ENCODE assay signal across 21 mouse cellular contexts in the genomic region with DNA sequence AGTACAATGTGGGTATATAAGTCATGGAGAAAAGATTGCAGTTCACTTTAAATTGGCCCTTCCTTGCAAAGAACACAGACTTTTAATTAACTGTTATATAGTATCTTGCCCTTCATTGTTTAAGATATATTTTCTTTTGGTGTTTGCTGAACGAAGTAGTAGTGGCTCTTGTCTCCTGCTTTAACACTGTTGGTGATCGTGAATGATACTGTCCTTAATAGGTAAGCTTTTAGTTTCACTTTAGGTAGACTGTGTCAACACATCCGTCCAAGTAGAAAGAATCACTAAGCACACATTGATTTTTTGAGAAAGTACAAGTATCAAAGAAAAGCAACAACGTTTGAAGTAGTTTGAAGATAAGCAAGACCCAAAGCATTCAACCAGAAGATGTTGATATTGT. TPM values are rescaled to one million over a fixed set of nuclear protein-coding genes. Genes with fewer than 3 reads are reported as not detected.
A peak's percentile ranks its signal among the peaks of the same experiment; 100 is the strongest.
DNase-seq lines count a peak whose midpoint lies in the region; ATAC-seq and TF ChIP-seq lines count a peak whose summit lies in the region.
"Had no signal": no experiment of that assay in that cellular context is flagged by ENCODE, and none has a peak within 500 bp of the region (broad histone marks: within the 10 kb centered on the region; RNA-seq: fewer than 3 reads in every experiment).

No protein-coding gene starts in this region.

- DNase-seq in lung, postnatal 25 days (ENCODE audit: low spot score): no peak
- DNase-seq in CD4-positive, CD25-positive, alpha-beta regulatory T cell, adult 2 months (ENCODE audit: low read depth, low spot score): peak; percentile 31
- peak; percentile 60 for DNase-seq in induced T-regulatory cell, adult 2 months (ENCODE audit: low read depth)
- DNase-seq in layer of hippocampus, adult 18-20 months (ENCODE audit: low spot score in 2 of 2): no peak
- DNase-seq in ovary, postnatal 14 days (ENCODE audit: low spot score): no peak
- DNase-seq in embryo, embryonic 10.5 days (ENCODE audit: low spot score): no peak
- DNase-seq: adrenal gland, adult 8-10 months; adrenal gland, postnatal 36 days; cerebellum, adult 2 months; cerebellum, postnatal 10 days; gastrocnemius, postnatal 10 days; heart, adult 2 months; heart, postnatal 14 days had no signal

- H3K9ac ChIP-seq in lung, embryonic 16.5 days (ENCODE audit: low read length): no peak overlapping the region
- no peak overlapping the region for H3K9ac ChIP-seq in intestine, postnatal 0 days (ENCODE audit: low read depth, low read length)
- H3K9ac ChIP-seq: embryonic facial prominence, embryonic 12.5 days; heart, embryonic 15.5 days; hindbrain, embryonic 14.5 days had no signal

- H3K27me3 ChIP-seq in lung, embryonic 16.5 days (ENCODE audit: control insufficient read depth, insufficient read depth, low read depth, low read length): no peaks in the 10 kb centered on the region
- no peaks in the 10 kb centered on the region for H3K27me3 ChIP-seq in intestine, postnatal 0 days (replicated peaks; ENCODE audit: control insufficient read depth, insufficient read depth, low read length)
- H3K27me3 ChIP-seq: embryonic facial prominence, embryonic 12.5 days; heart, embryonic 15.5 days had no signal

- 49% methylated on average over 4 of the region's 4 CpGs for WGBS in lung, embryonic 16.5 days
- WGBS in intestine, postnatal 0 days: 41% methylated on average over 4 of the region's 4 CpGs

- H3K4me2 ChIP-seq in lung, embryonic 16.5 days (ENCODE audit: low read depth, low read length): 0 out of 2 replicates have a peak overlapping the region, but pooled peaks have one; percentile 6
- peak overlapping the region; percentile 30 for H3K4me2 ChIP-seq in intestine, postnatal 0 days (replicated peaks; ENCODE audit: low read depth)
- H3K4me2 ChIP-seq: embryonic facial prominence, embryonic 12.5 days; heart, embryonic 11.5 days; heart, embryonic 15.5 days; hindbrain, embryonic 14.5 days had no signal

- no peaks in the 10 kb centered on the region for H3K36me3 ChIP-seq in lung, embryonic 16.5 days (ENCODE audit: control insufficient read depth, insufficient read depth, low read length)
- no peaks in the 10 kb centered on the region for H3K36me3 ChIP-seq in intestine, postnatal 0 days (ENCODE audit: control insufficient read depth, insufficient read depth)
- H3K36me3 ChIP-seq: embryonic facial prominence, embryonic 12.5 days; heart, embryonic 15.5 days had no signal

- H3K9me3 ChIP-seq in lung, embryonic 16.5 days (ENCODE audit: control insufficient read depth, low read length): no peaks in the 10 kb centered on the region
- H3K9me3 ChIP-seq in intestine, postnatal 0 days (ENCODE audit: control insufficient read depth): no peaks in the 10 kb centered on the region
- H3K9me3 ChIP-seq: embryonic facial prominence, embryonic 12.5 days; heart, embryonic 15.5 days had no signal

- no peak overlapping the region for H3K27ac ChIP-seq in lung, embryonic 16.5 days (ENCODE audit: low read length)
- no peak overlapping the region for H3K27ac ChIP-seq in intestine, postnatal 0 days (ENCODE audit: low read depth, low read length)
- H3K27ac ChIP-seq: embryonic facial prominence, embryonic 12.5 days; heart, adult 2 months; heart, embryonic 15.5 days; hindbrain, embryonic 14.5 days had no signal

- TF ChIP-seq CTCF in intestine, postnatal 0 days (IDR thresholded peaks at IDR 0.05; ENCODE audit: low read depth): no peak

- no peaks in the 10 kb centered on the region for H3K4me1 ChIP-seq in lung, embryonic 16.5 days (replicated peaks; ENCODE audit: control insufficient read depth, insufficient read depth, low read length)
- no peaks in the 10 kb centered on the region for H3K4me1 ChIP-seq in intestine, postnatal 0 days (replicated peaks; ENCODE audit: control insufficient read depth, insufficient read depth, low read length)
- H3K4me1 ChIP-seq: embryonic facial prominence, embryonic 12.5 days; heart, embryonic 15.5 days had no signal

- no peak overlapping the region for H3K4me3 ChIP-seq in lung, embryonic 16.5 days (ENCODE audit: low read length)
- H3K4me3 ChIP-seq in intestine, postnatal 0 days (ENCODE audit: low read depth, low read length): no peak overlapping the region
- H3K4me3 ChIP-seq: embryonic facial prominence, embryonic 12.5 days; heart, adult 2 months; heart, embryonic 15.5 days had no signal

- no peak for ATAC-seq in lung, embryonic 16.5 days (ENCODE audit: low read depth)
- ATAC-seq in intestine, postnatal 0 days: peak; percentile 60; the same call in 1 of the 2 replicates
- ATAC-seq: forebrain, embryonic 16.5 days had no signal

RNA-seq across cellular contexts. Expression of gene Gm6377, which starts 35.7 kb away (rescaled TPM):
- polyA plus RNA-seq in lung, embryonic 16.5 days (2015; fragmentation: Nextera tagmentation; extraction: Ambion mirVana): 0.19 and 0.53 TPM in 2 replicates
- polyA plus RNA-seq in intestine, postnatal 0 days (2015; fragmentation: Nextera tagmentation; extraction: Ambion mirVana): 0.38 and 0.43 TPM in 2 replicates
- not detected for total RNA-seq in layer of hippocampus, adult 18-20 months (2021)
- total RNA-seq: ES-E14 had no signal
- polyA plus RNA-seq: cerebellum, adult 2 months; forebrain, embryonic 16.5 days; hindbrain, embryonic 14.5 days had no signal

Comparison
In these comparisons a context has a peak if more than half of its experiments do, and no peak if none do; other contexts are left out.
1. DNase-seq: peak in CD4-positive, CD25-positive, alpha-beta regulatory T cell, adult 2 months (single experiment) and induced T-regulatory cell, adult 2 months (single experiment); none in lung, postnatal 25 days (single experiment), layer of hippocampus, adult 18-20 months (0 of 2), ovary, postnatal 14 days (single experiment) and embryo, embryonic 10.5 days (single experiment).